Mouse (Mus musculus) liver, embryonic 13.5 days (tissue): Measurements from ENCODE around the gene Arid4b. TPM values are rescaled to one million over a fixed set of nuclear protein-coding genes. Genes with fewer than 3 reads are reported as not detected.
"Not testable (repeated sequence)": the region's sequence is repeated elsewhere in the genome, so short reads cannot be mapped to it uniquely, and the experiment has no call there.

Source experiments
- ATAC-seq: fragments of 200-750 bp; cut with Nextera tagmentation; 2 replicates; pipeline ENCODE4 v1.8.0; 2017; ENCODE audit warnings: low read depth, mild to moderate bottlenecking, moderate number of reproducible peaks, moderate library complexity
- DNase-seq: peaks from one replicate; pipeline ENCODE4 v3.0.0; 2022
- H3K27ac ChIP-seq: fragments of 300-500 bp; sonication (generic); 2 replicates; pipeline ENCODE4 v1.5.1; 2015; ENCODE audit warnings: moderate library complexity, mild to moderate bottlenecking, inconsistent platforms
- H3K27me3 ChIP-seq: fragments of 300-500 bp; sonication (generic); 2 replicates; pipeline ENCODE4 v1.6.1; 2015; ENCODE audit warnings: mild to moderate bottlenecking, inconsistent platforms
- H3K36me3 ChIP-seq: fragments of 300-500 bp; sonication (generic); 2 replicates; pipeline ENCODE4 v1.6.1; 2015; ENCODE audit warnings: mild to moderate bottlenecking, inconsistent platforms
- H3K4me1 ChIP-seq: fragments of 300-500 bp; sonication (generic); replicated peaks from 2 replicates; pipeline ENCODE4 v1.6.1; 2015; ENCODE audit warnings: inconsistent platforms
- H3K4me2 ChIP-seq: fragments of 300-500 bp; sonication (generic); 2 replicates; pipeline ENCODE4 v1.6.1; 2015; ENCODE audit warnings: inconsistent platforms, mild to moderate bottlenecking, moderate library complexity
- H3K4me3 ChIP-seq: fragments of 300-500 bp; sonication (generic); replicated peaks from 2 replicates; pipeline ENCODE4 v1.5.1; 2015; ENCODE audit warnings: mild to moderate bottlenecking, inconsistent platforms
- H3K9ac ChIP-seq: fragments of 300-500 bp; sonication (generic); 2 replicates; pipeline ENCODE4 v1.6.1; 2015; ENCODE audit warnings: mild to moderate bottlenecking, inconsistent platforms
- H3K9me3 ChIP-seq: fragments of 300-500 bp; sonication (generic); replicated peaks from 2 replicates; pipeline ENCODE4 v1.6.1; 2016; ENCODE audit warnings: inconsistent platforms
- WGBS: fragments of 180-500 bp; shearing (Covaris S2); methylation state at CpG from one replicate; pipeline ENCODE4 v1.1.7; 2015; ENCODE audit not compliant: insufficient replicate concordance; 5-methylcytosine and 5-hydroxymethylcytosine counted together
- polyA plus RNA-seq: library from polyadenylated mRNA; unstranded; fragments of >200 nt; fragmentation: Nextera tagmentation; extraction: Ambion mirVana; gene quantifications from 2 replicates; pipeline ENCODE4 v1.2.1, GENCODE M21; 2015

Arid4b gene
- polyA plus RNA-seq, 1 experiment from 2014 or later, result 17.8 TPM

DNA sequence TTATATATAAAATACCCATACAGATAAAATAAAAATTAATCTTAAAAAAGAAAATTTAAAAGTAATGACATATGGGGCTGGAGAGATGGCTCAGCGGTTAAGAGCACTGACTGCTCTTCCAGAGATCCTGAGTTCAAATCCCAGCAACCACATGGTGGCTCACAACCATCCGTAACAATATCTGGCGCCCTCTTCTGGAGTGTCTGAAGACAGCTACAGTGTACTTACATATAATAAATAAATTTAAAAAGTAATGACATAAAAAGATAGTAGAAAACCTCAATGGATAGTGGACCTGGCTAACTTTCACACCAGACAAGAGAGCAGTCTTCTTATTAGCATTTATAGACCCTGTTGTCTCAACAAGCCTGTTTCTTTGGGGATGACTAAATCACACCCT is 27.7 kb upstream of the Arid4b start:
- not testable (repeated sequence) for H3K9me3 ChIP-seq, H3K4me3 ChIP-seq, DNase-seq, ATAC-seq, H3K4me2 ChIP-seq, H3K27me3 ChIP-seq
- WGBS, result 80% methylated on average over 3 of the region's 3 CpGs
- Histone ChIP-seq H3K4me1 (peaks cover 81% of the 10 kb centered on the region), H3K9ac (peak overlapping the region; percentile 59; the same call in 1 of the 2 replicates), H3K36me3 (peaks cover 11% of the 10 kb centered on the region), H3K27ac (peak overlapping the region; percentile 94)

DNA sequence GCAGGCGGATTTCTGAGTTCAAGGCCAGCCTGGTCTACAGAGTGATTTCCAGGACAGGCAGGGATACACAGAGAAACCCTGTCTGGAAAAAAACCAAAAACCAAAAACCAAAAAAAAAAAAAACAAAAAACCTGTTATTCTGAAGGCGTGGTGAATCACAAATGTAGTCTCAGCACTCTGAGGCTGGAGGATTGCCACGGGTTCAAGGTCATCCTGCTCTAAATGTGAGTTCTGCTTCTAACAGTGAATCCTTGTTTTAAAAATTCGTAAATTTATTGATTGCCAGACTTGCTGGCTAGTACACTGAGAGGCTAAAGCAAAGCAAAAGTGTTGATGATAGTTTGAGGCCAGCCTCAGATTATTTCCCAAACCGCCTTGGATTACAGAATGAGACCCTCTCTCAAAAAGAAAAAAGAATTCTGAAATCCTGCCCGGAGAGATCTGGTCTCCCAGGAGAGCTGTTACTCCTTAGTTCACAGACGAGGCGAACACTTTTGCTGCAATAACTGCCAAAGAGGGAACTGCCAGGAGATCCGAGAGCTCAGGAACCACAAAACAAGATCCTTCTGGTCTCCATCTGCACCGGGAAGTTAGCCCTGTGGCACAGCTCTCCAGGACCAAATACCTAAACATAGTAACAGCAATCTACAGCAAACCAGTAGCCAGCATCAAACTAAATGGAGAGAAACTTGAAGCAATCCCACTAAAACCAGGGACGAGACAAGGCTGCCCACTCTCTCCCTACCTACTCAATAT is 27.0 kb upstream of the Arid4b start:
- H3K27me3 ChIP-seq, result no peaks in the 10 kb centered on the region
- 78% methylated on average over 11 of the region's 11 CpGs for WGBS
- peak overlapping the region; percentile 43 for H3K27ac ChIP-seq
- H3K9me3 ChIP-seq, result no peaks in the 10 kb centered on the region
- H3K4me1 ChIP-seq, result peaks cover 81% of the 10 kb centered on the region
- ATAC-seq (no peak), DNase-seq (no peak)
- peaks cover 11% of the 10 kb centered on the region for H3K36me3 ChIP-seq
- H3K9ac ChIP-seq, result peak overlapping the region; percentile 17; the same call in 1 of the 2 replicates
- H3K4me3 ChIP-seq, result no peak overlapping the region
- no peak overlapping the region for H3K4me2 ChIP-seq

DNA sequence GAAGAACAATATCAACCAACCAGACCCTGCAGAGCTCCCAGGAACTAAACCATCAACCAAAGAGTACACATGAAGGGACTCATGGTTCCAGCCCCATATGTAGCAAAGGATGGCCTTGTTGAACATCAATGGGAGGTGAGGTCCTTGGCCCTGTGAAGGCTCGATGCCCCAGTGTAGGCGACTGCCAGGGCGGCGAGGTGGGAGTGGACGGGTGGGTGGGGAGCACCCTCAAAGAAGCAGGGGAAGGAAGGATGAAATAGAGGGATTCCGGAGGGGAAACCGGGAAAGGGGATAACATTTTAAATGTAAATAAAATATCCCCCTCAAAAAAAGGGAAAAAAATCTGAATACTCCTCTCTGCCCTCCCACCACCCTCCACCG is 24.1 kb upstream of the Arid4b start:
- peak overlapping the region; percentile 96 for H3K27ac ChIP-seq
- peak overlapping the region; percentile 80 for H3K4me3 ChIP-seq
- H3K9me3 ChIP-seq, result no peaks in the 10 kb centered on the region
- peak; percentile 19; the same call in 1 of the 2 replicates for ATAC-seq
- peak overlapping the region; percentile 94 for H3K4me2 ChIP-seq
- no peak for DNase-seq
- peak overlapping the region; percentile 88 for H3K9ac ChIP-seq
- 0% methylated on average over 8 of the region's 8 CpGs for WGBS
- peaks cover 6% of the 10 kb centered on the region; the same call in 1 of the 2 replicates for H3K36me3 ChIP-seq
- H3K4me1 ChIP-seq, result peaks cover 57% of the 10 kb centered on the region
- no peaks in the 10 kb centered on the region for H3K27me3 ChIP-seq

DNA sequence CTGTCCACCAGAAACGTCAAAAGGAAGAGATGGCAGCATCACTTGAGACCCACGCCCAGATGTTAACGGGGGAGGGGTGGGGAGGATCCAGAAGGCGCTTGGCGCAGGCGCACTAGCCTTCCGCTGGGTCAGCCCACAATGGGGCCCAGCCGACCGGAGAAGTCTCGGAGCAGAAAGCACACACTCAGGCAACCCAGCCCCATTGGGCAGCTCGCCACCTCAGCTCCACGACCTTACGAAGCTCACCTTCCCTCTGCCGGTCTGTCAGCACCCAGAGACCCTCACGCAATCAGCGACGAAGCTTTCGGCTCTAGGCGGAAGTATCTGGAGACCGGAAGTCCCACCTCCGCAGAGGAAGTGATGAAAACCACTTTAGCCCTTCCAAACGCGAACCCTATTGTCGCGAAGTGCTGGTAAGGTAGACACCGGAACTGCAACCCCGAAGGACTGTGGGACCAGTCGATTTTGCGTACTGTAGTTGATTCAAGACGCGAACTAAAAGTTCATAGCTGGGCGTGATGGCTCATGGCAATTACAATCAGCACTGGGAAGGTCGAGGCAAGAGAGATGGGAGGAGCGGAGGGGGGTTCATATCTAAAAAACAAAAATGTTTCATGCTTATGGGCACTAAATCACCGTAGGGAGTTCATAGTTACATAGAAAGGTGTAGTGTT is 23.6 kb upstream of the Arid4b start, which contains the start of gene Tbce:
TSS of gene Tbce (minus strand) at position 347 of the 674 bp plus-strand sequence.
- DNase-seq, result peak; percentile 84

DNA sequence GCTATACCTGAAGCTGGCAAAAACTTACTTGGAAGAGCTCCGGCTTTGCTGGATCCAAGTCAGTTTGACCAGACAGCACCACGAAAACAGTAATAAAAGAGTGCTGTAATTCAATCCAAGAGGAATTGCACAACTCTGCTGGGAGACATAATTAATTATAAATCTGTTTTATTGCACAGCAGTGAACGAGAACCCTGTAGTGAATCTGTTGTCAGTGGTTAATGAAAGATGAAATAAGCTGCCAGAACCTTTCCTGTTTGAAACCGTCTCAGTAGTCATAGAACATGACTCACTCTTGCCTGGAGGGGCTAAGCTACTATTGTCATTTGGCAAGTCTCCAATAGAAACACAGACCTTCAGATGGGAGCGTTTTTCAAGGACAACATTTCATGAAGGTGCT is 22.8 kb upstream of the Arid4b start:
- no peaks in the 10 kb centered on the region for H3K27me3 ChIP-seq
- peak overlapping the region; percentile 88 for H3K9ac ChIP-seq
- H3K9me3 ChIP-seq, result no peaks in the 10 kb centered on the region
- H3K36me3 ChIP-seq, result peaks cover 6% of the 10 kb centered on the region; the same call in 1 of the 2 replicates
- 46% methylated on average over 5 of the region's 5 CpGs for WGBS
- H3K27ac ChIP-seq, result peak overlapping the region; percentile 96
- peak overlapping the region; percentile 80 for H3K4me3 ChIP-seq
- DNase-seq (no peak), ATAC-seq (no peak)
- peaks cover 44% of the 10 kb centered on the region for H3K4me1 ChIP-seq
- H3K4me2 ChIP-seq, result peak overlapping the region; percentile 94

More for the DNA sequence above, 23.6 kb upstream of the Arid4b start, which contains the start of gene Tbce:
- peak within 1 kb of the TSS; percentile 94 for H3K4me2 ChIP-seq
- H3K9ac ChIP-seq, result peak within 1 kb of the TSS; percentile 88
- no peaks in the 10 kb centered on the region for H3K9me3 ChIP-seq
- peak within 1 kb of the TSS; percentile 80 for H3K4me3 ChIP-seq
- peaks cover 51% of the 10 kb centered on the region for H3K4me1 ChIP-seq
- under 1% methylated on average over 35 of the region's 35 CpGs for WGBS
- peak within 1 kb of the TSS; percentile 96 for H3K27ac ChIP-seq
- no peaks in the 10 kb centered on the region for H3K27me3 ChIP-seq
- peaks cover 6% of the 10 kb centered on the region; the same call in 1 of the 2 replicates for H3K36me3 ChIP-seq
- peak; percentile 95 for ATAC-seq

DNA sequence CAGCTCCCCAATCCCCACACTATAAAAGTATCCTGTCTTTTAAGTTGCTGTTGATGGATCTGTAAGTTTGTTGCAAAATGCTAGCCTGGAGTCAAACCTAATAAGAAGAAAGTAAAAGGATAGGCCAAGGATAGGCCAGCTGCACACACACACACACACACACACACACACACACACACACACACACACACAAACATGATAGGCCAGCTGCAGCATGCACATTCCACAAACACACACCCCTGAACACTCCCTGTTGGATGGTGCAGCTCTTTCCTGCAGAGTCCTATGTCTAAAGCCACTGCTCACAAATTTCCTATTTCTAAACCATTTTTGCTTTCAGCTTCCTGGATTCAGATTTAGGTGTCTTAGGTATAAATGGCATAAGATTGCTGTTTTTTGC is 19.2 kb upstream of the Arid4b start:
- Histone ChIP-seq H3K9ac (no peak overlapping the region), H3K4me2 (no peak overlapping the region), H3K27ac (no peak overlapping the region), H3K27me3 (no peaks in the 10 kb centered on the region), H3K4me3 (no peak overlapping the region), H3K4me1 (peaks cover 13% of the 10 kb centered on the region), H3K36me3 (peaks cover 8% of the 10 kb centered on the region), H3K9me3 (no peaks in the 10 kb centered on the region)
- no peak for DNase-seq
- no peak for ATAC-seq

DNA sequence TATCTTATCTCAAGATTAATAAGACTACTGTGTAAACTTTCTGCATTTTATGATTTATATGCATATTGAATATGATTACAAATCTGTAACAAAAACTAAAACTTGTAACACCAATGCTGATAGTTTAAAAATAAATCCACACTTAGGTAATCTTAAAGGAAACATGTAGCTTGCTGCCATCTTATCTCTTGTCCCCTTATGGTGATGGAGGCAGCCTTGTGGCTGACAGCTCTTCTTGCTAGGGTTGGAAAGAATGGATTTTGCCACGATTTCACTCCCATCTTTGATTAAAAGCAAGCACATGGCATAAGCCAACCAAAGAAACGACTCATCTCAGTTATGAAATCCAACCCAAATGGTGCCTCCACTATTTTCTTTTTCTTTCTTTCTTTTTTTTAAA is 18.5 kb upstream of the Arid4b start:
- DNase-seq (no peak), ATAC-seq (no peak)
- Histone ChIP-seq H3K4me2 (no peak overlapping the region), H3K36me3 (peaks cover 15% of the 10 kb centered on the region), H3K4me1 (peaks cover 12% of the 10 kb centered on the region), H3K9me3 (no peaks in the 10 kb centered on the region), H3K27ac (no peak overlapping the region), H3K4me3 (no peak overlapping the region), H3K9ac (no peak overlapping the region), H3K27me3 (no peaks in the 10 kb centered on the region)
- 30% methylated on average over 2 of the region's 2 CpGs for WGBS

DNA sequence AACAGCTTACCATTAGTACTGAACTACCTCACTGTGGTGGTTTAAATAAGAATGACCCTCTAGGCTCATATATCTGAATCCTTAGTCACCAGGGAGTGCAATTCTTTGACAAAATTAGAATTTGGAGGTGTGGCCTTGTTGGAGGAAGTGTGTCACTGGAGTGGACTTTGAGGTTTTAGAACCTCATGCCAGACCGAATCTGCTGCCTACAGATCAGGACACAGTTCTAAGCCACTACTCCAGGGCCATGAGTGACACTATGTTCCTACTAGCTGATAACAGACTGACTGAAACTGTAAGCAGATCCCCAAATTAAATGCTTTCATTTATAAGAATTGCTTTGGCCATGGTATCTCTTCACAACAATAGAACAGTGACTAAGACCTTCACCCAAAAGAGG is 13.2 kb upstream of the Arid4b start:
- Histone ChIP-seq H3K9me3 (no peaks in the 10 kb centered on the region), H3K4me3 (no peak overlapping the region), H3K4me2 (no peak overlapping the region), H3K36me3 (peaks cover 53% of the 10 kb centered on the region), H3K9ac (no peak overlapping the region), H3K4me1 (no peaks in the 10 kb centered on the region), H3K27ac (no peak overlapping the region), H3K27me3 (no peaks in the 10 kb centered on the region)
- no peak for ATAC-seq
- WGBS, result 46% methylated on average over 1 of the region's 1 CpGs
- DNase-seq, result no peak

DNA sequence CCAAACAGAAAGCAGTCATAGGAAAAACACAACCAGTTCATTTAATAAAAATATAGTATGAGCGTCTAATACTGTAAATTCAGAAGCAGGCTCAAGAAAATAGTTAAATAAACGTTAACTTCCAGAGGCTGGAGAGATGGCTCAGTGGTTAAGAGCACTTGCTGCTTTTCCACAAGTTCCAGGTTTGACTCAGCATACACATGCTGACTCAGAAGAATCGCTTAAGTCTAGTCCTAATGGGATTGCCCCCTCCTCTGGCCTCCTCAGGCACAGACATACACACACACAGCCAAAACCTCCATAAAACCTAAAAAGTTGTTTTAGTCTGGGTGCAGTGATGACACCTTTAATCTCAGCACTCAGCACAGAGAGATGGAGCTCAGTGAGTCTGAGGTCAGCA is 6.2 kb upstream of the Arid4b start:
- DNase-seq (no peak), ATAC-seq (no peak)
- H3K4me2 ChIP-seq, result no peak overlapping the region
- no peak overlapping the region for H3K9ac ChIP-seq
- WGBS, result 81% methylated on average over 3 of the region's 3 CpGs
- H3K36me3 ChIP-seq, result peaks cover 48% of the 10 kb centered on the region
- no peak overlapping the region for H3K4me3 ChIP-seq
- no peaks in the 10 kb centered on the region for H3K27me3 ChIP-seq
- H3K27ac ChIP-seq, result no peak overlapping the region
- H3K9me3 ChIP-seq, result no peaks in the 10 kb centered on the region
- peaks cover 7% of the 10 kb centered on the region for H3K4me1 ChIP-seq

DNA sequence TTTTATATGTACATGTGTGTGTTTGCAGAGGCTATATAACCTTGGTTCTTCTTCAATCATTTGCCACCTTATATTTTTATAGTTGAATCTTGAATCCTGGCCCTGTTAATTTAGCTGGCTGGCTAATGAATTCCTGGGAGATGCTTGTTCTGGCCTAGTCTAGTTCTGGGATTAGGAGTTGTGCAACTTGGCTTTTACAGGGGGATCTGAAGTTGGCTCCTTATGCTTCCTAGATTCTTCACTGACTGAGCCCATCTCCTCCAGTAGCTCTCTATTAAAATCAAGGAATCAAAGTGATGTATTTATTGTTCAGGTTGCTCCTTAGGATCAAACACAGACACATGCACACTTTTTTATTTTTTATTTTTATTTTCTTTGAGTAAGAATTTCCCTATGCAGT is 3.5 kb upstream of the Arid4b start:
- no peaks in the 10 kb centered on the region for H3K9me3 ChIP-seq
- H3K4me3 ChIP-seq, result no peak overlapping the region
- no peak overlapping the region for H3K4me2 ChIP-seq
- ATAC-seq (no peak), DNase-seq (no peak)
- no peaks in the 10 kb centered on the region for H3K27me3 ChIP-seq
- H3K9ac ChIP-seq, result no peak overlapping the region
- H3K27ac ChIP-seq, result no peak overlapping the region
- peaks cover 22% of the 10 kb centered on the region for H3K36me3 ChIP-seq
- peaks cover 14% of the 10 kb centered on the region for H3K4me1 ChIP-seq

DNA sequence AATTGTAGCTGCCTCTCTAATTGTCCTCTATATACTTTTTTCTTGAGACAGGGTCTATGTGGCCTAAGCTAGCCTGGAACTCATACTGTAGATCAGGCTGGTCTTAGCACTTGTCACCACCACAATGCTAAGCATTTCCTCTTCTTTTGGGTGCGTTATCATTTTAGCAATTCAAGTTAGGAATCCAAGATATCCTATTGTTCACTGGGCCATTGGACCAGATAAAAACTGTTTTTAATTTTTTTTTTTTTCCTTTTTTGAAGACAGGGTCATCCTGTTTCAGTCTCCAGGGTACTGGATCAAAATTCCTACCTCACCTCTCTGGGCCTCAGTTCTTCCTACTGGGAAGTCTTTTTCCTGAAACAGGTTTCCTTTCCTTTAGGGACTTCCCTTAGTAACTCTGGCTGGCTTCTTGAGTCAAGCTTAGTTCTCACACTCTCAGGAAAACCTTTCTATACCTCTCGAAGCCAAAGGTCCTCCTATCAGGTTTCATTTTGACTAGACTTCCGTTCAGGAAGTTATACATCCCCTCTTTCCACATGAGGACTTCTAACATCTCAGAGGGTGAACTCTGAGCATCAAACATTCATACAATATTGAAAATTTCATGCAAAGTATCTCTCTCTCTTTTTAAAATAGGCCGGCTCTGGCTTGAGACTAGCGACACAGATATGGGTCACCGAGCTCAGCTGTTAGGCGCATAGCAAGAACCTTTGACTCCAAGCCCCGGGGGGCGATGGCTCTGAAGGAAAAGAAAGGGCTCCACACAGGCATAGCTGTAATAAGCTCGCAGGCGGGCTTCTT is 621 bp upstream of the Arid4b start:
- DNase-seq (no peak), ATAC-seq (no peak)
- H3K4me1 ChIP-seq, result peaks cover 33% of the 10 kb centered on the region
- H3K4me3 ChIP-seq, result peak overlapping the region; percentile 99
- H3K4me2 ChIP-seq, result peak overlapping the region; percentile 77
- H3K36me3 ChIP-seq, result peaks cover 7% of the 10 kb centered on the region
- H3K27ac ChIP-seq, result peak overlapping the region; percentile 76
- H3K9me3 ChIP-seq, result no peaks in the 10 kb centered on the region
- H3K9ac ChIP-seq, result peak overlapping the region; percentile 86
- 1% methylated on average over 11 of the region's 11 CpGs for WGBS
- no peaks in the 10 kb centered on the region for H3K27me3 ChIP-seq
